Mouse (Mus musculus) layer of hippocampus, postnatal 25 days (tissue): Measurements from ENCODE around the gene Sptbn2. TPM values are rescaled to one million over a fixed set of nuclear protein-coding genes. Genes with fewer than 3 reads are reported as not detected.
"Not testable (repeated sequence)": the region's sequence is repeated elsewhere in the genome, so short reads cannot be mapped to it uniquely, and the experiment has no call there.

Source experiments
- DNase-seq, 2 experiments: peaks; one replicate each; pipeline ENCODE4 v3.0.0; 2022; ENCODE audit warnings: mixed read lengths in 2 of 2, low spot score in 1 of 2; ENCODE audit errors: extremely low spot score in 1 of 2
- total RNA-seq, 2 experiments: library from RNA; stranded (reverse); gene quantifications; 2 replicates each; pipeline ENCODE4 v1.2.3; 2021

Sptbn2 gene
- total RNA-seq, 2 experiments from 2014 or later, result 615 to 659 TPM

- DNase-seq, result no peak
These were observed 9.1 kb downstream of the Sptbn2 start for GRCm38 (mm10) chr19:4720112-4720511.

GRCm38 (mm10) chr19:4720671-4721244 lies 9.8 kb downstream of the Sptbn2 start:
- DNase-seq, result no peak

- DNase-seq, result no peak
These were observed 18.2 kb downstream of the Sptbn2 start for GRCm38 (mm10) chr19:4729186-4729585.

DNA sequence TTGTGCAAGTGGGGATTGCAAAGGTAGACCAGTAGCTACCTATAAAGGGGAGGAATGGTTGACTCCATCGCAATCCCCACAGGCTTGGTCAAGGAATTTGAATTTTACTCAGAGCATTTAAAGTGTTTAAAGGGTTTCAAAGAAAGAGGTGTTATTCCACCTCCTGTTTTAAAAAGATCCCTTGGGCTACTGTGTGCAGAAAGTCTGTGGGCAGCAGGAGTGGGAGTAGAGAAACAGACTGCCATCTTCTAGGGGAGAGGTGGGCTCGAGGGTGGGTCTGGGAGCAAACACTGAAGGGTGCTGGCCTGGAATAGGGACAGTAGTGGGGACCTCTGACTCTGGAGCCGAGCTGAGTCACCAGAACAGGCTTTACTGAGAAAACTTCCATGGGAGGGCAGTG lies 22.1 kb downstream of the Sptbn2 start:
- no peak for DNase-seq

DNA sequence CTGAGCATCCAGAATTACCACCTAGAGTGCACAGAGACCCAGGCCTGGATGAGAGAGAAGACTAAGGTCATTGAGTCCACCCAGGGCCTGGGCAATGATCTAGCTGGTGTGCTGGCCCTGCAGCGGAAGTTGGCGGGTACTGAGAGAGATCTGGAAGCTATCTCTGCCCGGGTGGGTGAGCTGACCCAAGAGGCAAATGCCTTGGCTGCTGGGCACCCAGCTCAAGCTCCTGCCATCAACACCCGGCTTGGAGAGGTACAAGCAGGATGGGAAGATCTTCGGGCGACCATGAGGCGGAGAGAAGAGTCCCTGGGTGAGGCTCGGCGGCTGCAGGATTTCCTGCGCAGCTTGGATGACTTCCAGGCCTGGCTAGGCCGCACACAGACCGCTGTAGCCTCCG lies 26.9 kb downstream of the Sptbn2 start:
- DNase-seq, result no peak

DNA sequence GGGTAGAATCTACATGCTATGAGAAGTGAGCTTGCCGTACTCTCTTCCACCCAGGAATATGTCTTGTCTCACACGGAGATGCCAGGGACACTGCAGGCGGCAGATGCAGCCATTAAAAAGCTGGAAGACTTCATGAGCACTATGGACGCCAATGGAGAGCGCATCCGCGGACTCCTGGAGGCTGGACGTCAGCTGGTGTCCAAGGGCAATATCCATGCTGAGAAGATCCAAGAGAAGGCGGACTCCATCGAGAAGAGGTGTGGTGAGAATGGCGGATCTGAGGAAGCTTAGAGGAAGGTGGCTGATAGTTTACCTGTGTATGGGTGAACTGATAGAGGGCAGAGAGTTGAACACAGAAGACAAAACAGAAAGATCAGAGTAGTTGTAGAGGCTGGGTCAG lies 28.1 kb downstream of the Sptbn2 start:
- DNase-seq, result no peak

GRCm38 (mm10) chr19:4739762-4740161 lies 28.8 kb downstream of the Sptbn2 start:
- DNase-seq, result no peak

- no peak for DNase-seq
These were observed 30.5 kb downstream of the Sptbn2 start for GRCm38 (mm10) chr19:4741482-4741881.

DNA sequence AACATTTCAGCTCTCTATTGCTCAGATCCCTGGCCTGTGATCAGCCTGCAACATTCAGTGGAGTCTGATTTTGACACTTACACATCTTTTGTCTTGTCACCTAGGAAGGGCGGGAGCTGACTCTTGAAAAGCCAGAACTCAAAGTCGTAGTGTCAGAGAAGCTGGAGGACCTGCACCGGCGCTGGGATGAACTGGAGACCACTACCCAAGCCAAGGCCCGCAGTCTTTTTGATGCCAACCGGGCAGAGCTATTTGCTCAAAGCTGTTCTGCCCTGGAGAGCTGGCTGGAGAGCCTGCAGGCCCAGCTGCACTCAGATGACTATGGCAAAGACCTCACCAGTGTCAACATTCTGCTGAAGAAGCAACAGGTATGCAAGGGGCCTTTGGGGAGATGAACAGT lies 31.3 kb downstream of the Sptbn2 start:
- no peak for DNase-seq

DNA sequence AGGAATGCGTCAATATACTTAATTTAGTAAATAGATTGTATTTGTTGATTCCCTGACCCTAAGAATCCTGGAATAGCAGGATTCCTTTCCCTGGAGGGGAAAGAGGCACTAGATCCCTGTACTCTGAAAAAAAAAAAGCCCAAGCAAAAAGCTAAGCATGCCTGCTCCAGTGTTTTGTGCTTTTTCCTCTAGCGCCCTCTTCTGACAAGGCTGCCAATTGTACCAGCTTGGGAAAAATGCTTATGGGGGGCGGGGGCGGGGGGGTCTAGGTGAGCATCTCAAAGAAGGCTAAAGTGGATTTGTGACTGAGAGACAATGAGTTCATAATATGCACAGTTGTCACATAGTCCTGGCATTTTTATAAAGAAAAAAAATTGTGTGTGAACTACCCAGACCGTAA lies 32.6 kb downstream of the Sptbn2 start:
- DNase-seq, result peak in 1 of 2 experiments; percentile 55

DNA sequence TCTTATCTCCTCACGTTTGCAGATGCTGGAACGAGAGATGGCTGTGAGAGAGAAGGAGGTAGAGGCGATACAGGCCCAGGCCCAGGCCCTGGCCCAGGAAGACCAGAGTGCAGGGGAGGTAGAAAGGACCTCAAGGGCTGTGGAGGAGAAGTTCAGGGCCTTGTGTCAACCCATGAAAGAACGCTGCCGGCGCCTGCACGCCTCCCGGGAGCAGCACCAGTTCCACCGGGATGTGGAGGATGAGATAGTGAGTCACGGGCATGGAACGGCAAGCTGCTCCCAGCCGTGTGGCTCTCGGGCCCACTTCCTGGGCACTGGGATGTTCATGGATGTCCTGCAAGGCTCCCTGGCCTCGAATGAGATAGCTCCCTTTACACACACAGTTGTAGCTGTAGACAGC lies 33.1 kb downstream of the Sptbn2 start:
- DNase-seq, result no peak

DNA sequence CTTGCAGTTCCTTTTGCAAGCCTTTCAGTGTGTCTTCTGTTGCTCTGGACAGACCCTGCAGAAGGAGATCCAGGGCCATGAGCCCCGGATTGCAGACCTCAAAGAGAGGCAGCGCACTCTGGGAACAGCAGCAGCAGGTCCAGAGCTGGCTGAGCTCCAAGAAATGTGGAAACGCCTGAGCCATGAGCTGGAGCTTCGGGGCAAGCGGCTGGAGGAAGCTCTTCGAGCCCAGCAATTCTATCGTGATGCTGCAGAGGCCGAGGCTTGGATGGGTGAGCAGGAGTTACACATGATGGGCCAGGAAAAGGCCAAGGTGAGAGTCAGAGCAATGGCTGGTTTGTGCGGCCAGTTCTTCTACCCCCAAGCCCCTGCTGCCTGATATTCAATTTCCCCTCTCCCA lies 34.1 kb downstream of the Sptbn2 start:
- peak in 1 of 2 experiments; percentile 11 for DNase-seq

DNA sequence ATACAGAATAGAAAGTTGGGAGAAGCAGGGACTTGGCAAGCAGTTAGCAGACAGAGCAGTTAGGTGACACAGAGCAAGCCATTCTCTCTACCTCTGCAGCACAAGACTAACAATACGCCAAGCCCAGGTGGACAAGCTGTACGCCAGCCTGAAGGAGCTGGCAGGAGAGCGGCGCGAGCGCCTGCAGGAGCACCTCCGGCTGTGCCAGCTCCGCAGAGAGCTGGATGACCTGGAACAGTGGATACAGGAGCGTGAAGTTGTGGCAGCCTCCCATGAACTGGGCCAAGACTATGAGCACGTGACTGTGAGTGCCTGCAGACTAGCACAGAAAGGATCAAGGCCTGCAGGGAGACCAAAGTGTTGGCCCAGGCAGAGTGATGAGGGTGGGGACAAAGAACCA lies 34.7 kb downstream of the Sptbn2 start:
- no peak for DNase-seq

- DNase-seq, result no peak
These were observed 35.6 kb downstream of the Sptbn2 start for GRCm38 (mm10) chr19:4746611-4747010.

DNA sequence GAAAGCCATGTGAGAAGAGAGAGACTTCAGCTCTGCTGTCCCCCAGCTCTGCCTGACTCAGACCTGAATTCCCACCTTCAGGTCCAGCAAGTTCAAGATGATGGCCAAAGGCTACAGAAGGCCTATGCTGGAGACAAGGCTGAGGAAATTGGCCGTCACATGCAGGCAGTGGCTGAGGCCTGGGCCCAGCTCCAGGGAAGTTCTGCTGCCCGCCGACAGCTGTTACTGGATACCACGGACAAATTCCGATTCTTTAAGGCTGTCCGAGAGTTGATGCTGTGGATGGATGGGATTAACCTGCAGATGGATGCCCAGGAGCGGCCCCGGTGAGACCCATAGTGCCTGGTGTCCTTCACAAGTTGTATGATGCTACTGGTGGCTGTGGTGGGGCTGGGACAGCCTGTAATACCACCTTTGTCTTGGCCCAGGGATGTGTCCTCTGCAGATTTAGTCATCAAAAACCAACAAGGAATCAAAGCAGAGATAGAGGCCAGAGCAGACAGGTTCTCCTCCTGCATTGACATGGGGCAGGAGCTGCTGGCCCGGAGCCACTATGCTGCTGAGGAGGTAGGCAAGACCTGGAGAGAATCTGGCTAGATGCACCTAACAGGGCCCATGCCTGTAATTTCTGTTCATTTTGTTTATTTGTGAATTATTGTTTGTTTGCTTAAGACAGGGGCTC lies 36.8 kb downstream of the Sptbn2 start:
- DNase-seq, result no peak

DNA sequence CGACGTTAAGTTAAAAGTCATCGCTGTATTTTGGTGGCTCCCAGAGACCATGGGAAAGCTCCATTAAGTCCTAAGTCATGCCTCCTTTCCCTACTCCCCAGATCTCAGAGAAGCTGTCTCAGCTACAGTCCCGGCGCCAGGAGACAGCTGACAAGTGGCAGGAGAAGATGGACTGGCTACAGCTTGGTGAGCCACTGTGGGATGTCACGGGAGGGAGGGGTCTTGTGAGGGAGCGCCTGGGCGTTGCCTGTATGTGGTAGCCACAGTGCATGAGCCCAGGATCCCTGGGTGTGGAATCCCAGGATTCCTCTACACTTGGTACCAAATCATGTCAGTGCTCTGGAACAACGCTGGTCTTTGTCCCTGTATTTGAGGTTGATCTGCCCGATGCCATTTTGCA lies 37.5 kb downstream of the Sptbn2 start:
- DNase-seq, result no peak

DNA sequence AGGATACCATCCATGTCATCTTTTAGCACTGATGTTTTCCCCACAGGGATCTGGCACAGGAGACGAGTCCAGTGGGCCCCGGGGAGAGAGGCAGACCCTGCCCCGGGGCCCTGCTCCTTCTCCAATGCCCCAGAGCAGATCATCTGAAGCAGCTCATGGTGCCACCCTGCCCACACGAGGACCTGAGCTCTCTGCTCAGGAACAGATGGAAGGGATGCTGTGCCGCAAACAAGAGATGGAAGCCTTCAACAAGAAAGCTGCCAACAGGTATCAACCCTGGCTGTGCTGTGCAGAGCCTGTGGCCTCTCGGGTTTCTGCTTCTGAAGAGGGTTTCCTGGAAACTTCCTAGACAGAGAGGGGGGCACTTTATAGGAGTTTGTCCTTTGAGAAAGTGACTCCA lies 39.0 kb downstream of the Sptbn2 start:
- DNase-seq, result no peak

GRCm38 (mm10) chr19:4755565-4756192 lies 44.7 kb downstream of the Sptbn2 start:
- peak; percentile 77 to 84 for DNase-seq

- DNase-seq, result peak; percentile 92 to 98
These were observed 45.4 kb downstream of the Sptbn2 start, which contains the start of gene Rbm4b for GRCm38 (mm10) chr19:4756193-4756911. Gene Rbm4b (plus strand): TSS chr19:4756497.

GRCm38 (mm10) chr19:4756921-4757320 lies 46.0 kb downstream of the Sptbn2 start:
- no peak for DNase-seq

GRCm38 (mm10) chr19:4760544-4760943 lies 49.6 kb downstream of the Sptbn2 start:
- DNase-seq, result not testable (repeated sequence)
